In the genomic region with DNA sequence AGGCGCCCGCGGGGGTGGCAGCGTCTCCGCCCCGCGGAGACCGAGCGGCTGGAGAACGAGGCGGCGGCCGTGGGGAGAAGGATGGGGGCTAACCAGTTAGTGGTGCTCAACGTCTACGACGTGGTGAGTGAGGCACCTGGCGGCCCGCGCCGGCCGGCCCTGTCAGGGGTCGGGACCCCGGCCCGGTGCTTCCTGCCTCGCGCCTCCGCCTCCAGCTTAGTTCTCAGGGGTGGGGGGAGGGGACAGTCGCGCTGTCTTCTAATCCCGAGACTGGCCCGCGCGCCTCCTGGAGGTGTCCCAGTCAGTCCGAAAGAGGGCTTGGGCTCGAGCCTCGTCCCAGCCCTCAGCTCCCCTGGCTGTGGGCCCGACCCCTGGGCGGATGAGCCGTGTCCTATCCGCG, we compare ENCODE assay signal across 7 mouse cellular contexts. TPM values are rescaled to one million over a fixed set of nuclear protein-coding genes. Genes with fewer than 3 reads are reported as not detected.
DNase-seq lines count a peak whose midpoint lies in the region; ATAC-seq and TF ChIP-seq lines count a peak whose summit lies in the region.
"Not testable (repeated sequence)": the region's sequence is repeated elsewhere in the genome, so short reads cannot be mapped to it uniquely, and the experiment has no call there.

No protein-coding gene starts in this region.

- TF ChIP-seq CTCF in bone marrow macrophage, adult 2 months (IDR thresholded peaks at IDR 0.05; ENCODE audit: low read depth, low read length), result not testable (repeated sequence)

- H3K4me3 ChIP-seq in bone marrow macrophage, adult 2 months (ENCODE audit: insufficient read depth, low read length), result peak overlapping the region; percentile 78
- H3K4me3 ChIP-seq in heart, embryonic 11.5 days (ENCODE audit: low read depth, low read length), result peak overlapping the region; percentile 60
- peak overlapping the region; percentile 52 for H3K4me3 ChIP-seq in intestine, embryonic 14.5 days (ENCODE audit: low read depth, low read length)
- peak overlapping the region; percentile 53 for H3K4me3 ChIP-seq in limb, embryonic 14.5 days (replicated peaks; ENCODE audit: low read length)
- H3K4me3 ChIP-seq in megakaryocyte, embryonic 14.5 days (replicated peaks), result peak overlapping the region; percentile 90
- peak overlapping the region; percentile 64 for H3K4me3 ChIP-seq in neural tube, embryonic 15.5 days (replicated peaks)

- TF ChIP-seq POLR2A in bone marrow macrophage, adult 2 months (IDR thresholded peaks at IDR 0.05; ENCODE audit: borderline replicate concordance, low read depth, low read length); limb, embryonic 14.5 days (IDR thresholded peaks at IDR 0.05; ENCODE audit: borderline replicate concordance, extremely low read depth, insufficient read depth, insufficient read length): not testable (repeated sequence)

- not testable (repeated sequence) for H3K27me3 ChIP-seq in heart, embryonic 11.5 days (ENCODE audit: control insufficient read depth, insufficient read depth, low read length); intestine, embryonic 14.5 days (replicated peaks; ENCODE audit: control insufficient read depth, insufficient read depth, low read length); limb, embryonic 14.5 days (ENCODE audit: control insufficient read depth, insufficient read depth, low read length); megakaryocyte, embryonic 14.5 days (replicated peaks); neural tube, embryonic 15.5 days (replicated peaks)

- under 1% methylated on average over 24 of the region's 41 CpGs for WGBS in heart, embryonic 11.5 days (ENCODE audit: insufficient replicate concordance)
- WGBS in intestine, embryonic 14.5 days, result under 1% methylated on average over 24 of the region's 41 CpGs
- WGBS in limb, embryonic 14.5 days, result 0% methylated on average over 11 of the region's 41 CpGs
- WGBS in neural tube, embryonic 15.5 days, result under 1% methylated on average over 21 of the region's 41 CpGs

- H3K4me1 ChIP-seq in bone marrow macrophage, adult 2 months (ENCODE audit: control insufficient read depth, insufficient read depth, low read length), result peaks cover 14% of the 10 kb centered on the region
- H3K4me1 ChIP-seq in heart, embryonic 11.5 days (ENCODE audit: control insufficient read depth, insufficient read depth, low read length); intestine, embryonic 14.5 days (replicated peaks; ENCODE audit: control insufficient read depth, insufficient read depth, low read length); limb, embryonic 14.5 days (ENCODE audit: control insufficient read depth, insufficient read depth, low read length); neural tube, embryonic 15.5 days: not testable (repeated sequence)
- H3K4me1 ChIP-seq in megakaryocyte, embryonic 14.5 days, result peaks cover 13% of the 10 kb centered on the region

- peak overlapping the region; percentile 59; the same call in 1 of the 2 replicates for H3K9ac ChIP-seq in heart, embryonic 11.5 days (ENCODE audit: low read depth, low read length)
- H3K9ac ChIP-seq in intestine, embryonic 14.5 days (ENCODE audit: low read length), result peak overlapping the region; percentile 30; the same call in 1 of the 2 replicates
- H3K9ac ChIP-seq in limb, embryonic 14.5 days (ENCODE audit: low read depth, low read length, severe bottlenecking), result peak overlapping the region; percentile 49
- H3K9ac ChIP-seq in neural tube, embryonic 15.5 days (replicated peaks), result peak overlapping the region; percentile 69

- peak overlapping the region; percentile 66 for H3K4me2 ChIP-seq in heart, embryonic 11.5 days
- peak overlapping the region; percentile 41 for H3K4me2 ChIP-seq in intestine, embryonic 14.5 days (ENCODE audit: low read length)
- peak overlapping the region; percentile 45 for H3K4me2 ChIP-seq in limb, embryonic 14.5 days (replicated peaks; ENCODE audit: low read depth, low read length, severe bottlenecking)
- H3K4me2 ChIP-seq in neural tube, embryonic 15.5 days, result peak overlapping the region; percentile 59

- peak; percentile 53 for ATAC-seq in erythroid progenitor cell, adult 5-6 weeks (replicated peaks; ENCODE audit: low FRiP score, poor library complexity, severe bottlenecking)
- ATAC-seq in heart, embryonic 11.5 days (replicated peaks; ENCODE audit: insufficient number of reproducible peaks, low FRiP score, low TSS enrichment), result peak; percentile 55
- ATAC-seq in intestine, embryonic 14.5 days (replicated peaks; ENCODE audit: low FRiP score, low TSS enrichment, low read depth), result peak; percentile 59
- ATAC-seq in limb, embryonic 14.5 days (ENCODE audit: low FRiP score, low read depth), result peak; percentile 33
- peak; percentile 73 for ATAC-seq in neural tube, embryonic 15.5 days (ENCODE audit: low FRiP score)

- not testable (repeated sequence) for H3K27ac ChIP-seq in bone marrow macrophage, adult 2 months (ENCODE audit: insufficient read depth, low read depth, low read length); heart, embryonic 11.5 days (ENCODE audit: low read depth, low read length); intestine, embryonic 14.5 days (ENCODE audit: low read depth); limb, embryonic 14.5 days (replicated peaks; ENCODE audit: low read depth, low read length)
- H3K27ac ChIP-seq in neural tube, embryonic 15.5 days (replicated peaks), result peak overlapping the region; percentile 79

- H3K9me3 ChIP-seq in heart, embryonic 11.5 days (replicated peaks; ENCODE audit: control insufficient read depth, low read length); intestine, embryonic 14.5 days (ENCODE audit: control insufficient read depth, low read length); limb, embryonic 14.5 days (ENCODE audit: control insufficient read depth, low read length); neural tube, embryonic 15.5 days (replicated peaks): not testable (repeated sequence)
- H3K9me3 ChIP-seq in megakaryocyte, embryonic 14.5 days, result peaks cover 14% of the 10 kb centered on the region

- not testable (repeated sequence) for DNase-seq in intestine, embryonic 14.5 days (ENCODE audit: low spot score); limb, embryonic 14.5 days (ENCODE audit: low spot score)

- not testable (repeated sequence) for H3K36me3 ChIP-seq in heart, embryonic 11.5 days (ENCODE audit: control insufficient read depth, insufficient read depth, low read length); intestine, embryonic 14.5 days (ENCODE audit: control insufficient read depth, insufficient read depth, low read length); limb, embryonic 14.5 days (ENCODE audit: control insufficient read depth, insufficient read depth, low read length); megakaryocyte, embryonic 14.5 days (replicated peaks; ENCODE audit: low read length); neural tube, embryonic 15.5 days

RNA-seq across cellular contexts. Expression of gene Catspere2, which starts 0.4 kb away (rescaled TPM):
- 0.25 TPM in 1 of 2 replicates, not detected in the other for polyA plus RNA-seq in bone marrow macrophage, adult 2 months (2012; ENCODE audit: insufficient read depth, insufficient read length, missing spikeins)
- total RNA-seq in erythroid progenitor cell, adult 5-6 weeks (2015; ENCODE audit: low replicate concordance), result not detected in 2 replicates
- not detected in 2 replicates for total RNA-seq in erythroid progenitor cell, adult 5-6 weeks (2017; ENCODE audit: low replicate concordance)
- 0.11 and 0.14 TPM in 2 replicates for polyA plus RNA-seq in heart, embryonic 11.5 days (2014; fragmentation: Nextera tagmentation; extraction: Ambion mirVana)
- polyA plus RNA-seq in intestine, embryonic 14.5 days (2014; fragmentation: Nextera tagmentation; extraction: Ambion mirVana), result 0.14 and 0.23 TPM in 2 replicates
- polyA plus RNA-seq in limb, embryonic 14.5 days (2012; rRNA removed), result 0.31 and 0.53 TPM in 2 replicates
- polyA plus RNA-seq in limb, embryonic 14.5 days (2014; fragmentation: Nextera tagmentation; extraction: Ambion mirVana), result 0.28 and 0.50 TPM in 2 replicates
- not detected in 2 replicates for polyA plus RNA-seq in megakaryocyte, embryonic 14.5 days (2012; ENCODE audit: insufficient read depth, low replicate concordance)
- 0.29 and 0.38 TPM in 2 replicates for polyA plus RNA-seq in neural tube, embryonic 15.5 days (2015; fragmentation: Nextera tagmentation; extraction: Ambion mirVana)
